Mouse (Mus musculus) liver, embryonic 15.5 days (tissue): ENCODE measurements around the gene Ptprn. TPM values are rescaled to one million over a fixed set of nuclear protein-coding genes. Genes with fewer than 3 reads are reported as not detected.
"Not testable (repeated sequence)": the region's sequence is repeated elsewhere in the genome, so short reads cannot be mapped to it uniquely, and the experiment has no call there.

Experiments used
- ATAC-seq: fragments of 200-750 bp; cut with Nextera tagmentation; 2 replicates; pipeline ENCODE4 v1.8.0; 2017; ENCODE audit warnings: moderate number of reproducible peaks, mild to moderate bottlenecking, moderate library complexity; ENCODE audit not compliant: insufficient read depth
- H3K27ac ChIP-seq: fragments of 300-500 bp; sonication (generic); replicated peaks from 2 replicates; pipeline ENCODE4 v1.5.1; 2015; ENCODE audit warnings: mild to moderate bottlenecking, inconsistent platforms
- H3K27me3 ChIP-seq: fragments of 300-500 bp; sonication (generic); 2 replicates; pipeline ENCODE4 v1.6.1; 2015; ENCODE audit warnings: mild to moderate bottlenecking, inconsistent platforms
- H3K36me3 ChIP-seq: fragments of 300-500 bp; sonication (generic); replicated peaks from 2 replicates; pipeline ENCODE4 v1.6.1; 2015; ENCODE audit warnings: moderate library complexity, mild to moderate bottlenecking, inconsistent platforms
- H3K4me1 ChIP-seq: fragments of 300-500 bp; sonication (generic); replicated peaks from 2 replicates; pipeline ENCODE4 v1.6.1; 2015; ENCODE audit warnings: inconsistent platforms
- H3K4me2 ChIP-seq: fragments of 300-500 bp; sonication (generic); 2 replicates; pipeline ENCODE4 v1.6.1; 2015; ENCODE audit warnings: moderate library complexity, mild to moderate bottlenecking, inconsistent platforms
- H3K4me3 ChIP-seq: fragments of 300-500 bp; sonication (generic); replicated peaks from 2 replicates; pipeline ENCODE4 v1.5.1; 2015; ENCODE audit warnings: mild to moderate bottlenecking, inconsistent platforms
- H3K9ac ChIP-seq: fragments of 300-500 bp; sonication (generic); 2 replicates; pipeline ENCODE4 v1.6.1; 2015; ENCODE audit warnings: moderate library complexity, mild to moderate bottlenecking, inconsistent platforms
- H3K9me3 ChIP-seq: fragments of 300-500 bp; sonication (generic); replicated peaks from 2 replicates; pipeline ENCODE4 v1.6.1; 2016; ENCODE audit warnings: inconsistent platforms
- WGBS: fragments of 180-500 bp; shearing (Covaris S2); methylation state at CpG from one replicate; pipeline ENCODE4 v1.1.7; 2015; ENCODE audit warnings: mixed read lengths; ENCODE audit not compliant: insufficient replicate concordance; 5-methylcytosine and 5-hydroxymethylcytosine counted together
- polyA plus RNA-seq: library from polyadenylated mRNA; unstranded; fragments of >200 nt; fragmentation: Nextera tagmentation; extraction: Ambion mirVana; gene quantifications from 2 replicates; pipeline ENCODE4 v1.2.1, GENCODE M21; 2015

Gene Ptprn
- polyA plus RNA-seq, 1 experiment from 2014 or later: 0.13 TPM

DNA sequence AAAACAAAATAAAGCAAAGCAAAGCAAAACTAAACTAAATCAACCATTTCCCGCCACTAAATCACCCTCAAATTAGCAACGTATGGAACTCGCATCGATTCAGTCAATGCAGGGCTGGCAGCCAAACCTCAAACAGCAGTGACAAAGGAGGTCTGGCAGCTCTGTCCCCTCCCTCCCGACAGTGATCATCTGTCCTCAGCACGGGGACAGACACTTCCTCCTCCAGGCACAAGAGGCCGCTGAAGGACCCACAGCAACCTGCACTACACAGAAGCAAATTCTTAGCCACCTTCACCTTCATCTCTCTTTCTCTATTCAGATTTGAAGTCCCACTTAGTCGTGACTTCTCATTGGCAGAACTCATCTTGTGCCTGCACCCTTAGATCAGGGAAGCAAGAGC lies 29.7 kb downstream of the Ptprn start:
- peak overlapping the region; percentile 81; the same call in 1 of the 2 replicates for H3K9ac ChIP-seq
- H3K4me1 ChIP-seq: peaks cover 84% of the 10 kb centered on the region
- peak overlapping the region; percentile 99 for H3K27ac ChIP-seq
- H3K4me2 ChIP-seq: peak overlapping the region; percentile 90
- 0 out of 2 replicates have a peak, but pooled peaks cover 7% of the 10 kb centered on the region for H3K36me3 ChIP-seq
- ATAC-seq: no peak
- no peaks in the 10 kb centered on the region; the same call in 1 of the 2 replicates for H3K27me3 ChIP-seq
- no peaks in the 10 kb centered on the region for H3K9me3 ChIP-seq
- 0% methylated on average over 8 of the region's 8 CpGs for WGBS
- H3K4me3 ChIP-seq: no peak overlapping the region

DNA sequence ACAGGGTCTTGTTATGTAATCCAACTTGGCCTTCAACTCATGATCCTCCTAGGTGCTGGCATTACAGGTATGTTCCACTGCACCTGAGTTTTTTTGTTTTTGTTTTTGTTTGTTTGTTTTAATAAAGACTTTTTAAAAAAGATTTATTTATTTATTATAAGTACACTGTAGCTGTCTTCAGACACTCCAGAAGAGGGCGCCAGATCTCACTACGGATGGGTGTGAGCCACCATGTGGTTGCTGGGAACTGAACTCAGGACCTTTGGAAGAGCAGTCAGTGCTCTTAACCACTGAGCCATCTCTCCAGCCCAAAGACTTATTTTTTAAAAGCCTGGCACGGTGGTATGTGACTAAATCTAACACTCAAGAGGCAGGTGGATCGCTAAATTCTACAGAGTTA lies 31.8 kb downstream of the Ptprn start:
- H3K9ac ChIP-seq, H3K4me3 ChIP-seq, ATAC-seq, H3K36me3 ChIP-seq, H3K27ac ChIP-seq, H3K9me3 ChIP-seq, H3K27me3 ChIP-seq, H3K4me2 ChIP-seq: not testable (repeated sequence)
- WGBS: 70% methylated on average over 4 of the region's 4 CpGs
- peaks cover 79% of the 10 kb centered on the region for H3K4me1 ChIP-seq

DNA sequence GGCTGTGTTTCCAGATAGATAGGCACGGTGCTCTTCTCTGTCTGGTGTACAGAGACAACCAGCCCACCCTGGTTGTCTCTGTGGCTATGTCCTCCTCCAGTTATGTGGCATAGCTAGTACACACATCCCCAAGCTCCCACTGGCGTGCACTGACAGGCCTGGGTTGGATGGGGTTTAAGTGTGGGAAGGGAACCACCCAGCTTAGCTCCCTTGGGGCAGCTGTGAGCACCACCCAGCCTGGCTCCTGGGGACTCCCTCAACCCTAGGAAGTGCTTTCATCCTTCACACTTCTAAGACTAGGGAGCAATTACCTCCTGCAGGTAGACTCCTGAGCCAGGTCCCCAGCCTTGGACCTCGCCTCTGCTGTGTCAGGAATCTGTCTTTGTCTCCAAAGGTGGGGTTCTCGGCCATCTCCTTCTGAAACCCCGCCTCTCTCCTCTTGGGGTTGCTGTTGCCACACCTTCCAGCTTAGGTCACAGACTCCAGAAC lies 32.6 kb downstream of the Ptprn start, which contains the start of gene A630095N17Rik:
A630095N17Rik (minus strand) TSS at position 439 of the 489 bp plus-strand sequence.
- 64% methylated on average over 5 of the region's 5 CpGs for WGBS
- peaks cover 77% of the 10 kb centered on the region for H3K4me1 ChIP-seq
- H3K4me2 ChIP-seq: no peak within 1 kb of the TSS
- H3K36me3 ChIP-seq: no peaks in the 10 kb centered on the region
- ATAC-seq: no peak
- H3K9me3 ChIP-seq: no peaks in the 10 kb centered on the region
- no peak within 1 kb of the TSS for H3K4me3 ChIP-seq
- H3K9ac ChIP-seq: no peak within 1 kb of the TSS
- no peaks in the 10 kb centered on the region; the same call in 1 of the 2 replicates for H3K27me3 ChIP-seq
- peak within 1 kb of the TSS; percentile 38; the same call in 1 of the 2 replicates for H3K27ac ChIP-seq

DNA sequence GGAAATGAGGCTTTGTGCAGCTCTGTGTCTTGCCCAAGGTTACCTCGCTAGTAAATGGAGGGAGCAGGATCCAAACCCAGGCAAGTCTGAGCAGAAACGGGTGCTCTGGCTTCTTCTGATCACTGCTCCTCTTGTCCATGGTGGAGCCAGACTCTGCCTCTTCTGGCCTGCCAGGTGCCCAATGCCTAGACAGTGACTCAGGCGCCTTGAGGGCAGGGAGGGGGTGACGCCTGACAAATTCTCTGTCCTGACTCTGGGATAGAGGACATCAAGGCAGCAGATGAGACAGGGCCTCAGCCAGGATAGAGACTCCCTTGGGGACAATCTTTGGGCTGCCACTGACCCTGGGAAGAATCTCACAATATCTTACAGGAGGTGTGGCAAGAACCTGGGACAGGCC lies 33.1 kb downstream of the Ptprn start:
- H3K27me3 ChIP-seq: no peaks in the 10 kb centered on the region; the same call in 1 of the 2 replicates

DNA sequence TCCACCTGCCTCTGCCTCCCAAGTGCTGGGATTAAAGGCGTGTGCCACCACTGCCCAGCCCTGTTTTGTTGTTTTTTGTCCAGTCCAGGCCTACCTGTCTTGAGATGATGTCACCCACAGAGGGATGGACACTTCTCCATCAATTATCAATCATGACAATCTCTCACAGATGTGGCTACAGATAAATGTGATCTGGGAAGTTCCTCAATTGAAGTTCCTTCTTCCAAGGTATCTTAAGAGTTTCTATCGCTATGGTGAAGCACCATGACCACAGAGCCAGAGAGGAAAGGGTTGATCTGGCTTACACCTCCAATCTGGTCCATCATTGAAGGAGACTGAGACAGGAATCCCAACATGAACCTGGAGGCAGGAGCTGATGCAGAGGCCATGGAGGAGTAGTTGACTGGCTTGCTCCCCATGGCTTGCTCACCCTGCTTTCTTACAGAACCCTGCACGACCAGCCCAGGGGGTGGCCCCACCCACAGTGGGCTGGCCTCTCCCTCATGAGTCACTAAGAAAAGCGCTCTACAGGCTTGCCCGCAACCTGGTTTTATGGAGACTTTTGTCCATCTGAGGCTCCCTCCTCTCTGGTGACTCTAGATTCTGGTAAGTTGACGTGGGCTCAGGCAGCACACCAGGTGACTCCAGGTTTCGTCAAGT lies 33.8 kb downstream of the Ptprn start:
- Histone ChIP-seq H3K9ac (no peak overlapping the region), H3K36me3 (no peaks in the 10 kb centered on the region), H3K4me1 (peaks cover 76% of the 10 kb centered on the region), H3K4me3 (no peak overlapping the region), H3K27ac (0 out of 2 replicates have a peak overlapping the region, but pooled peaks have one; percentile 0), H3K9me3 (no peaks in the 10 kb centered on the region), H3K4me2 (no peak overlapping the region), H3K27me3 (no peaks in the 10 kb centered on the region; the same call in 1 of the 2 replicates)
- WGBS: 39% methylated on average over 7 of the region's 7 CpGs
- no peak for ATAC-seq

More for the DNA sequence above, 33.1 kb downstream of the Ptprn start:
- H3K36me3 ChIP-seq: no peaks in the 10 kb centered on the region
- H3K4me3 ChIP-seq: no peak overlapping the region
- H3K9ac ChIP-seq: no peak overlapping the region
- WGBS: 63% methylated on average over 4 of the region's 4 CpGs
- H3K4me1 ChIP-seq: peaks cover 77% of the 10 kb centered on the region
- ATAC-seq: no peak
- H3K4me2 ChIP-seq: no peak overlapping the region
- H3K9me3 ChIP-seq: no peaks in the 10 kb centered on the region
- 0 out of 2 replicates have a peak overlapping the region, but pooled peaks have one; percentile 38 for H3K27ac ChIP-seq

DNA sequence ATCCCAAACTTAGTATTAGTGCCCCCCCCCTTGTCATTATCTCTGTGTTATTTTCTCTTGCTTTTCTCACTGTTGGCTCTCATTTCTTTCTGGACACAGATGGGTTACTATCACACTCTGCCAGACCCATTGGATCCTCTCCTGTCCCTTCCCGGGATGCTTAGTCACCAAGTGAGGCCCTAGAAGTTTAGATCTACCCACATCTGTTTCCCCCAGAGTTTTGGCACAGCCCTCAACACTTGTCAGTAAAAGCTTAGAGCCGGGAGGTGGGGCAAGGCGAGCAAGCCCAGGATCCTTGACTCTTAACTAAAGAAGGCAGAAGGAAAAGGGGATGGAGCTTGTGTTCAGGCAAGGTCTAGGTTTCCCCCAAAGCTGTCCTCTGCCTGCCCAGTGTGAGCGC lies 35.1 kb downstream of the Ptprn start:
- H3K9ac ChIP-seq: no peak overlapping the region
- WGBS: 39% methylated on average over 4 of the region's 4 CpGs
- no peaks in the 10 kb centered on the region for H3K36me3 ChIP-seq
- no peaks in the 10 kb centered on the region for H3K9me3 ChIP-seq
- peaks cover 67% of the 10 kb centered on the region for H3K4me1 ChIP-seq
- no peaks in the 10 kb centered on the region; the same call in 1 of the 2 replicates for H3K27me3 ChIP-seq
- H3K4me3 ChIP-seq: no peak overlapping the region
- ATAC-seq: peak; percentile 85
- H3K27ac ChIP-seq: peak overlapping the region; percentile 75
- peak overlapping the region; percentile 32 for H3K4me2 ChIP-seq

DNA sequence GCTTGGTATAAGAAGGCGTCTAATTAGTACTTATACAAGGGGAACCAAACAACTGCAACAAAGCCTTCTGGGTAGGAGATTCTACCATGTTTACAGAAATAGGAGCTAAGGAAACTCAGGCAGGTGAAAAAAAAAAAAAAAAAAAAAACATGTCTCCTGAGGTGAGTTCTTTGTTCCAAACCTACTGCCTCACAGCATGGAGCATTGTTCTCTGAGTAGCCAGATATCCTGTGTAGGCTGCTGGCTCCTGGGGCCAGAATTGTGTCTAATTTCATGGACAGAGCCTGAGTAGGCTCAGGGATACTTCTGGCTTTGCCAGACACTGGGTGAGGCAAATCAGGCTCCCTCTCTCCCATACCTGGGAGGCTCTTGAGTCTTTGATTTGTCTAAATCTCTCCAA lies 36.6 kb downstream of the Ptprn start:
- Histone ChIP-seq H3K27ac (no peak overlapping the region), H3K27me3 (no peaks in the 10 kb centered on the region), H3K4me1 (peaks cover 65% of the 10 kb centered on the region), H3K4me3 (no peak overlapping the region), H3K4me2 (no peak overlapping the region), H3K36me3 (no peaks in the 10 kb centered on the region), H3K9ac (no peak overlapping the region), H3K9me3 (no peaks in the 10 kb centered on the region)
- whole genome bisulfite sequencing: 73% methylated on average over 1 of the region's 1 CpGs
- no peak for ATAC-seq

DNA sequence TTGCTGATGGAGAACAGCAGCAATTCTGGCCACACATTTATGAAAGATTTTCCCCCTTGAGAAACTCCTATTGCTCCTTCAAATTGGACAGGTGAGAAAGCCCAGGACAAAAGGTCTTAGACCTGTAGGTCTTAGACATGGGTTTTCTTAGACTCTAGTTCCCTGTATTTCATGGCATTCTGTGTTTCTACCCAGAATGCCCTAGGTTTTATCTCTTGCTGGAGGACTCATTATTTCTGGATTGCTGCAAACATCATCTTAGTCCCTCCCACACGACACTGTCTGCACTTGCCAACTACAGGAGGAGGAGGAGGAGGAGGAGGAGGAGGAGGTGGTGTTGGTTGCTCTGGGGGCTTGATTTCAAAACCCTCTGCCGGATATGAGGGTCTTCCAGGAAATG lies 38.2 kb downstream of the Ptprn start:
- ATAC-seq: no peak
- Histone ChIP-seq H3K27me3 (peaks cover 6% of the 10 kb centered on the region), H3K36me3 (no peaks in the 10 kb centered on the region), H3K9me3 (no peaks in the 10 kb centered on the region), H3K4me2 (no peak overlapping the region), H3K27ac (no peak overlapping the region), H3K9ac (no peak overlapping the region), H3K4me1 (peaks cover 56% of the 10 kb centered on the region), H3K4me3 (no peak overlapping the region)
- WGBS: 24% methylated on average over 2 of the region's 2 CpGs

DNA sequence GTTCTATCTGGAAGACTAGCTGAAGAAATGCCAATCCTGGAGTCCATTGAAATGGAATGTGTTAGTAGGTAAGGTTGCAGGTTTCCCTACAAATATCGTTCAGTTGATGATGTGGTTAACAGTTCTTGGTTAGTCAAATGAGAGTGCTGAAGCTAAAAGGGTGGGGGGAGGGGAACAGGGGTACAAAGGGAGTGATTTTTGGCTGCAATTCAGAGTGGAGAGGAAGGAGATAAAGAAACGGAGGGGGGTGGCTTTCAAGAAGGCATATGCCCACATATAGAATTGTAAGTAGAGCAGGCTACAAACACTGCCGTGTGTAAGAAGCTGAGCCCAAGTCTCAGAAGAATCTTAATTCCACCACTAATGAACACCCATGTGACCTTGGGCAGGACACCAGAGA lies 38.8 kb downstream of the Ptprn start:
- no peak overlapping the region for H3K27ac ChIP-seq
- no peak overlapping the region for H3K4me2 ChIP-seq
- H3K4me3 ChIP-seq: no peak overlapping the region
- no peak for ATAC-seq
- 22% methylated on average over 3 of the region's 3 CpGs for WGBS
- peaks cover 13% of the 10 kb centered on the region for H3K27me3 ChIP-seq
- peaks cover 49% of the 10 kb centered on the region for H3K4me1 ChIP-seq
- H3K36me3 ChIP-seq: no peaks in the 10 kb centered on the region
- H3K9me3 ChIP-seq: no peaks in the 10 kb centered on the region
- no peak overlapping the region; the same call in 1 of the 2 replicates for H3K9ac ChIP-seq

DNA sequence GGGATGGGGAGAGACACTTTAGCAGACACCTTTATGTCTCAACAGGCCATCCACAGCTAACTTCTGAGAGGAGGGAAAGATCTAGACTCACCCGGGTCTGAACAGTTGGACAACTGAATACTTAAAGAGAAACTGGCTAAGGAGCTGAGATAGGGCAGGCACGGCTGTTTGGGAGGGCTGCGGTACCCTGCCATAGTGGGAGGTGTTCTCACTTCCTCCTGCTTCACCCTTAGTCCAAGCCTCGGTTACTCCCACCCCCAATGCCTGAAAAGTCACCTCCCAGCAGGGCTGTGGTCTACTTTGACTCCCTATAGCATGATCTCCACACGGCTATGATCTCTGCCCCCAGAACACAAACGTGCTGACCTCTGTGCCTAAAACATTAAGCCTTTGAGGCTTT lies 40.8 kb downstream of the Ptprn start:
- no peak for ATAC-seq

DNA sequence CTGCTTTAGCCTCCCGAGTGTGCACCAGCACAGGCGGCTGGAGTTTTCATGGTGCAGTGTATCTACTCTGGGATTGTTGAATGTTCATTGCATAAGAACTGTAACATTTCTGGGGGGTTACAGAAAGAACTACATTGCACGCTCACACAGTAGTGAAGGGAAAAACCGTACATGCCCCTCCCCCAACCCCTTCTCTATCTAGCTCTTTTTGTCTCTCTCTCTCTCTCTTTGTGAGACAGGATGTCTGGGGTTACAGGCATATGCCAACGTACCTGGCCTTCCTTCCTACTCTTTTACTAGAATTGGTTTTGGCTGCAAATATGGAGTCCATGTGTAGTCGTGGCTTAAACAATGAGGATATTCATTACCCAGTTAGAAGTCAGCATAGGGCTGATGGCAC lies 41.4 kb downstream of the Ptprn start:
- no peak for ATAC-seq
- H3K27ac ChIP-seq: no peak overlapping the region
- peaks cover 26% of the 10 kb centered on the region for H3K27me3 ChIP-seq
- no peak overlapping the region for H3K4me3 ChIP-seq
- peaks cover 41% of the 10 kb centered on the region for H3K4me1 ChIP-seq
- H3K4me2 ChIP-seq: no peak overlapping the region
- WGBS: 53% methylated on average over 6 of the region's 6 CpGs
- no peaks in the 10 kb centered on the region for H3K9me3 ChIP-seq
- H3K9ac ChIP-seq: no peak overlapping the region
- no peaks in the 10 kb centered on the region for H3K36me3 ChIP-seq

More for the DNA sequence above, 40.8 kb downstream of the Ptprn start:
- Histone ChIP-seq H3K9me3 (no peaks in the 10 kb centered on the region), H3K9ac (no peak overlapping the region), H3K36me3 (no peaks in the 10 kb centered on the region), H3K27ac (no peak overlapping the region), H3K4me1 (peaks cover 41% of the 10 kb centered on the region), H3K27me3 (peaks cover 26% of the 10 kb centered on the region), H3K4me2 (no peak overlapping the region), H3K4me3 (no peak overlapping the region)
- 19% methylated on average over 6 of the region's 6 CpGs for WGBS
